Mouse (Mus musculus) hindbrain, embryonic 14.5 days (tissue): ENCODE results near the gene Cd200r3. TPM values are rescaled to one million over a fixed set of nuclear protein-coding genes. Genes with fewer than 3 reads are reported as not detected.

Source experiments
- ATAC-seq: fragments of 200-750 bp; cut with Nextera tagmentation; 2 replicates; pipeline ENCODE4 v1.8.0; 2017; ENCODE audit warnings: moderate number of reproducible peaks, mild to moderate bottlenecking, moderate TSS enrichment, moderate library complexity; ENCODE audit not compliant: low FRiP score
- DNase-seq: peaks from one replicate; pipeline ENCODE4 v3.0.0-alpha.2; 2015; ENCODE audit warnings: low spot score
- H3K27ac ChIP-seq: fragments of 300-500 bp; sonication (generic); 2 replicates; pipeline ENCODE4 v1.5.1; 2014; ENCODE audit warnings: mild to moderate bottlenecking, moderate library complexity
- H3K27me3 ChIP-seq: fragments of 300-500 bp; sonication (generic); 2 replicates; pipeline ENCODE4 v1.6.1; 2014; ENCODE audit warnings: mild to moderate bottlenecking, low read length, mixed read lengths; ENCODE audit not compliant: control insufficient read depth, insufficient read depth
- H3K36me3 ChIP-seq: fragments of 300-500 bp; sonication (generic); replicated peaks from 2 replicates; pipeline ENCODE4 v1.6.1; 2014; ENCODE audit not compliant: control insufficient read depth, insufficient read depth
- H3K4me1 ChIP-seq: fragments of 300-500 bp; sonication (generic); replicated peaks from 2 replicates; pipeline ENCODE4 v1.6.1; 2014; ENCODE audit warnings: antibody characterized with exemption, low read length, mixed read lengths; ENCODE audit not compliant: control insufficient read depth, insufficient read depth
- H3K4me2 ChIP-seq: fragments of 300-500 bp; sonication (generic); replicated peaks from 2 replicates; pipeline ENCODE4 v1.6.1; 2014; ENCODE audit warnings: mild to moderate bottlenecking, moderate library complexity
- H3K4me3 ChIP-seq: fragments of 300-500 bp; sonication (generic); replicated peaks from 2 replicates; pipeline ENCODE4 v1.5.1; 2014; ENCODE audit warnings: mild to moderate bottlenecking, low read length
- H3K9ac ChIP-seq: fragments of 300-500 bp; sonication (generic); 2 replicates; pipeline ENCODE4 v1.6.1; 2014
- H3K9me3 ChIP-seq: fragments of 300-500 bp; sonication (generic); 2 replicates; pipeline ENCODE4 v1.6.1; 2016; ENCODE audit warnings: low read length; ENCODE audit not compliant: control insufficient read depth
- WGBS: fragments of 180-500 bp; shearing (Covaris S2); extraction: QIAGEN DNeasy Blood & Tissue Kit; methylation state at CpG from one replicate; pipeline ENCODE4 v1.1.7; 2014; 5-methylcytosine and 5-hydroxymethylcytosine counted together
- polyA plus RNA-seq: library from polyadenylated mRNA; unstranded; fragments of >200 nt; fragmentation: Nextera tagmentation; extraction: Ambion mirVana; gene quantifications from 2 replicates; pipeline ENCODE4 v1.2.1, GENCODE M21; 2014

Cd200r3 gene
- polyA plus RNA-seq, 1 experiment from 2014 or later, result not detected

- H3K9ac ChIP-seq, result no peak overlapping the region
- no peaks in the 10 kb centered on the region for H3K27me3 ChIP-seq
- no peaks in the 10 kb centered on the region for H3K36me3 ChIP-seq
- H3K27ac ChIP-seq, result no peak overlapping the region
- ATAC-seq, result no peak
- no peaks in the 10 kb centered on the region for H3K9me3 ChIP-seq
- no peaks in the 10 kb centered on the region for H3K4me1 ChIP-seq
- H3K4me2 ChIP-seq, result no peak overlapping the region
- no peak for DNase-seq
- no peak overlapping the region for H3K4me3 ChIP-seq
Measured at GRCm38 (mm10) chr16:44984111-44984510, 40.6 kb downstream of the Cd200r3 start.

DNA sequence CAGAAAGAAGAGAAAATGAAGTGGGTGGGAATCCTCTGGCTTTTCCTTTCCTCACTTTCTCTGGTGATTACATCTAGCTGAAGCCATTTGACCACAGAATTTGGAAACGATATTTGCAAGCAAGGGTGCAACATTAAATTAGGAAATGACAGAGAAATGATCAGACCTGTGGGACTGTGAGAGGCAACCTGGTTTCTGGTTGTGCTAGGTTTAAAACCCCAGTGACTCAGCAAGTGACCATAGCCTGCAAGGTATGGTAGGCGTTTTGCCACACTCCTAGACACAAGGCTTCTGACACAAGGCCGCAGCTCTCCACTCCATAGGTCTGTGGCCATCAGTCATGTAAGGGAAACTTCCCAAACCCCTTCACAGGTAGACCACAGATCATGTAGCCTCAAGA lies 41.4 kb downstream of the Cd200r3 start:
- WGBS, result 91% methylated on average over 3 of the region's 3 CpGs

DNA sequence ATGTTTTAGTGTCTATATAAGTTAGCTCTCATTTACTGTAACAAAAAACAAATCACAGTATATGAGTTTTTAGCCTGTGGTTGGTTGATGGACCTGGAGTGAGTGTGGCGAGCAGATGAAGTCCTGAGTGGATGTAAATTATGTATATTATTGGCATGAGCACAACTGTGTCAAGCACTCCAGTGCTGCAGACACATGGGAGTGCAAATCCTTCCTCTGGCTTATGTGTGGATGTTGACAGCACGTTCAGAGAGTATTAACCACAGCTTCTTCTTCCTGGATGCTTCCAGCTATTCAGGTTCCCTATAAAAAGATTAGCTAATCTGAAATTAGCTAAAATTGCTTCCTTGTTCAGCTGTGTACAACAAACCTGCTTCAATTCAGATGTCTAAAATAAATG lies 42.6 kb downstream of the Cd200r3 start:
- 84% methylated on average over 2 of the region's 2 CpGs for WGBS
- DNase-seq (no peak), ATAC-seq (no peak)
- Histone ChIP-seq H3K9me3 (no peaks in the 10 kb centered on the region), H3K27ac (no peak overlapping the region), H3K9ac (no peak overlapping the region), H3K4me3 (no peak overlapping the region), H3K4me2 (no peak overlapping the region), H3K36me3 (no peaks in the 10 kb centered on the region), H3K4me1 (no peaks in the 10 kb centered on the region), H3K27me3 (no peaks in the 10 kb centered on the region)

More for the DNA sequence above, 41.4 kb downstream of the Cd200r3 start:
- Histone ChIP-seq H3K27me3 (no peaks in the 10 kb centered on the region), H3K4me2 (no peak overlapping the region), H3K4me1 (no peaks in the 10 kb centered on the region), H3K9ac (no peak overlapping the region), H3K27ac (no peak overlapping the region), H3K9me3 (no peaks in the 10 kb centered on the region), H3K36me3 (no peaks in the 10 kb centered on the region), H3K4me3 (no peak overlapping the region)
- DNase-seq (no peak), ATAC-seq (no peak)

GRCm38 (mm10) chr16:44988667-44989357 lies 45.3 kb downstream of the Cd200r3 start:
- H3K9me3 ChIP-seq, result no peaks in the 10 kb centered on the region
- 92% methylated on average over 4 of the region's 4 CpGs for WGBS

GRCm38 (mm10) chr16:44993319-44994019 lies 50.0 kb downstream of the Cd200r3 start:
- DNase-seq, result no peak
- Histone ChIP-seq H3K27ac (no peak overlapping the region), H3K4me1 (no peaks in the 10 kb centered on the region), H3K36me3 (no peaks in the 10 kb centered on the region), H3K9me3 (no peaks in the 10 kb centered on the region), H3K27me3 (no peaks in the 10 kb centered on the region), H3K4me2 (no peak overlapping the region), H3K9ac (no peak overlapping the region), H3K4me3 (no peak overlapping the region)
- 91% methylated on average over 4 of the region's 4 CpGs for WGBS
- no peak for ATAC-seq

More at GRCm38 (mm10) chr16:44988667-44989357, 45.3 kb downstream of the Cd200r3 start:
- no peak for DNase-seq
- H3K27me3 ChIP-seq, result no peaks in the 10 kb centered on the region
- no peak overlapping the region for H3K4me2 ChIP-seq
- H3K36me3 ChIP-seq, result no peaks in the 10 kb centered on the region
- H3K4me3 ChIP-seq, result no peak overlapping the region
- H3K27ac ChIP-seq, result no peak overlapping the region
- ATAC-seq, result no peak
- H3K4me1 ChIP-seq, result no peaks in the 10 kb centered on the region
- no peak overlapping the region for H3K9ac ChIP-seq

DNA sequence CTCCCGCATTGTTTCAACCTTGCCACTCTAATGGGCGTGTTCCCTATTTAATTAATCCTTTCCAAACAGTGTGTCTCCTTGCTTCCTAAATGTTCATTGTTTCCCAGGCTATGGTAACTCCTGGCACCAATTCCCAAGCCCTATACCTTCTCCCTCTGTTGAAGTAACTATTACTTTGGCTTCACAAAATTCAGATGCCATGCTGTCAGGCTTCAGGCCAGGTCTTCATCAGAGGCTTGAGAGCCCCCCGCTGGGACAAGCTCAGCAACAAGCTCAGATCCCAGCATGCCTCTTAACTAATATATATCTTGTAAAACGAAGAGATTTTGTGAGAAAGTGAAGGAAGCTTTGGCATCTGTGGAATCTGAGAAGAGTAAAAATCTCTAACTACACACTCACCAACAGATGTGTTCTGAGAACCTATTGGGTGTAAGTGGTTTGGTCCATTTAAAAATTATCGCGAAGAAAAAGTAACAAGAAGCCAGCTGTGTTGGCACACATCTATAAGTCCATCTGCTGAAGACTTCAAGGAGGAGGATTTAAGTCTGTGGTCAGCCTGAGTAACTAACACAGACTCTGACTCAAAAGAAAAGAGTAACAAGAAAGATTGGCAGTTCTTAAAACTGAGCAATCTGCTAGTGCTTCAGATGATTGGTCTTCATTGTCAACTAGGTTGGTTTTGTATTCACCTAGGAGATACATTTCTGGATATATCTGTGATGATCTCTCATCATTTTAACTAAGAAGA lies 50.9 kb downstream of the Cd200r3 start:
- Histone ChIP-seq H3K27ac (no peak overlapping the region), H3K4me1 (no peaks in the 10 kb centered on the region), H3K9ac (no peak overlapping the region), H3K4me2 (no peak overlapping the region), H3K27me3 (no peaks in the 10 kb centered on the region), H3K9me3 (no peaks in the 10 kb centered on the region), H3K36me3 (no peaks in the 10 kb centered on the region), H3K4me3 (no peak overlapping the region)
- WGBS, result 85% methylated on average over 6 of the region's 6 CpGs
- no peak for ATAC-seq
- DNase-seq, result no peak

GRCm38 (mm10) chr16:44995111-44995510 lies 51.6 kb downstream of the Cd200r3 start:
- no peak overlapping the region for H3K27ac ChIP-seq
- WGBS, result 66% methylated on average over 1 of the region's 1 CpGs
- DNase-seq (no peak), ATAC-seq (no peak)
- H3K4me1 ChIP-seq, result no peaks in the 10 kb centered on the region
- H3K9ac ChIP-seq, result no peak overlapping the region
- H3K4me3 ChIP-seq, result no peak overlapping the region
- no peaks in the 10 kb centered on the region for H3K27me3 ChIP-seq
- no peaks in the 10 kb centered on the region for H3K9me3 ChIP-seq
- no peaks in the 10 kb centered on the region for H3K36me3 ChIP-seq
- no peak overlapping the region for H3K4me2 ChIP-seq

DNA sequence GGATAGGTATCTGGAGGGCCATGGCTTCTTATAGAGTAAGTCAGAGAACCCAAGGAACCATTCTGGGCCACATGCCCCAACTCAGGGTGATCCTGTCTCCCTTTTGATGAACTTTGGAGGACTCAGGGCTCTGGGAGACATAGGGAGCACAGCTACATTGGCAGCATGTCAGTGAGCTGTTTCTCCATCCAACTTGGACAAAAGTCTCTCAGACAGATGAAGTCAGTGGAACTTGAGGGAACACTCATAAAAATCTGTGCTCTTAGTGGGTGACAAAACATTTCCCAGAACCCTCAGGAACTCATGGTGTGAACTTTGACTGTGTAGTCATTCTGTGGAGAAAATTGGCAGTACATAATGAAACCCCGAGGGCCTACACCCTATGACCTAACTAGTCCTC lies 53.2 kb downstream of the Cd200r3 start:
- Histone ChIP-seq H3K4me1 (no peaks in the 10 kb centered on the region), H3K4me3 (no peak overlapping the region), H3K36me3 (no peaks in the 10 kb centered on the region), H3K4me2 (no peak overlapping the region), H3K9ac (no peak overlapping the region), H3K27ac (no peak overlapping the region), H3K27me3 (no peaks in the 10 kb centered on the region), H3K9me3 (no peaks in the 10 kb centered on the region)
- 100% methylated on average over 1 of the region's 1 CpGs for WGBS
- DNase-seq (no peak), ATAC-seq (no peak)

DNA sequence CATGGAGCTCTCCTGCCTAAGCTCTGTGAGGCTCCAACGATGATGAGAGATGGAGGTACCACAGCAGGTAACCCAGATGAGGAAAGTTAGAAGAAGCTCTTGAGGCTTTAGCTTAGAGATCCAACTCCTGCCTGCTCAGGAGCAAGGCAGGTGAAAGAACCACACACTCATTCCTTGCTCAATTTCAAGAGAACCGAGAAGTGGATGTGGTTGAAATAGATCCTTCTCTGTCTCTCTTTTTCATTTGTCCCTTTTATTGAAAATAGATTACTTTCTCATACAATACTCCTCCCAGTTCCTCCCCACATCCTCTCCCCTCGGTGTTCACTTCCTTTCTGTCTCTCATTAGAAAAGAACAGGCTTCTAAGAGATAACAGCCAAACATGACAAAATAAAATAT lies 56.1 kb downstream of the Cd200r3 start:
- Histone ChIP-seq H3K27ac (no peak overlapping the region), H3K4me2 (no peak overlapping the region), H3K27me3 (no peaks in the 10 kb centered on the region), H3K4me1 (no peaks in the 10 kb centered on the region), H3K9me3 (no peaks in the 10 kb centered on the region), H3K36me3 (no peaks in the 10 kb centered on the region), H3K4me3 (no peak overlapping the region), H3K9ac (no peak overlapping the region)
- ATAC-seq (no peak), DNase-seq (no peak)
- WGBS, result 78% methylated on average over 3 of the region's 3 CpGs
